Mouse (Mus musculus): ENCODE measurements around the gene 4931414P19Rik.

4931414P19Rik gene

DNA sequence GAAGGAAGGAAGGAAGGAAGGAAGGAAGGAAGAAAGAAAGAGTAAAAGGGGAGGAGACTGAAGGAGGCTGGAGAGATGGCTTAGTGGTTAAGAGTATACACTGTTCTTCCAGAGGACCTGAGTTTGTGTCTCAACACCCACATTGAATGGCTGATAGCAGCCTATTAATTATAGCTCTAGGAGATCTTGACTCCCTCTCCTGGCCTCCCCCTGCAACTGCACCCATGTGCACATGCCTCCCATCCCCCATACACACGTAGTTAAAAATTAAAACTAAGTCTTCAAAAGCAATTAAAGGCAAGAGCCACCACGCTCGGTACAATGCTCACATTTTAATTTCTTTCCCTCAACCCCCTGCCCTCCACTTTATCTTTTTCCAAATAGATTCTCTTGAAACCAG lies 11.7 kb downstream of the 4931414P19Rik start:
- no peak for ATAC-seq (ENCODE audit: insufficient number of reproducible peaks, low FRiP score, low TSS enrichment)

DNA sequence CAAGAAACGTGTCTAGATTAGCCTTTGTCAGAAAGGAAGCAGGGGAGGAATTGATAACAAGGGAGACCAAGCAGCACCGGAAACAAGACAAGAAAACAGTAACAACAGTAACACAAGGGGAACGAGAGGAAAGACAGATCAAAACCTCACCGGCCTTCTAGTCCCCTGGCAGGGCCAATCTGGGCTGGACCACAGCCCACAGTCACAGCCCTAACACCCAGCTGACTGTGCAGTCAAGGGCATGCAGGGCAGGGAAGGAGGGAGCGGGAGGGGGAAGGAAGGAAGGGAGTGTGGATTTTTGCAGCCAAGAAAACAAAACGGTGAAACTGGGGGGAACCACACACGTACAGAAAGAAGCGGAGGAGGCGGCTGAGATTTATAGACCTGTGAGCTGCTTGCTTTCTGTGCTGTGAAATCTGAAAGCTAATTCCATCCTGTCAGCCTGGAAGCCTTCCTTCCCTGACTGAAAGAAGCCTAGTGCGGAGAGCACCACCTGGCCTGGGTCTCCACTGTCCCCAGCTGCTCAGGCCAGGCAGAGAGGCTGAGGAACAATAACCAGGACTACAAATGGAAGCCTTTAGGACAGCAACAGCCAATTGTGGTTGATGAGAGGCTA lies 13.4 kb downstream of the 4931414P19Rik start:
- ATAC-seq (ENCODE audit: insufficient number of reproducible peaks, low FRiP score, low TSS enrichment): no peak

DNA sequence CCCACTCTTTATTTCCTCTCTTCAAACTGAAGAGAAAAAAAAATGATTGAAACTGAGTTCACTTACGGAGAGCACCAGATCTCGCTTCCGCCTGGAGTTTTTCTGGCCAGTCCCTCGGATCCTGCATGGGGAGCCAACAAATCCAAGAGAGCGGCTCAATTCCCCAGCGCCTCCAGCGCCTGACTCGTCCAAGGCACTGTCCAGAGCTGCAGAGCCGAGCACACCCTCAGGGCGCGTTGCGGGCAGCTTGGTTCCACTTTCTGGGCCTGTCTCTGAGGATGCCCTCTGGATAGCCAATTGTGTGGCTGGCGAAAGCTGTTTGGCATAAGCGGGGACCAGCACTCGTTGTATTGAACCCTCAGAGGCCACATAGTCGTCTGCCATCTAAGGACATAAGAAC lies 14.7 kb downstream of the 4931414P19Rik start:
- no peak for ATAC-seq (ENCODE audit: insufficient number of reproducible peaks, low FRiP score, low TSS enrichment)

DNA sequence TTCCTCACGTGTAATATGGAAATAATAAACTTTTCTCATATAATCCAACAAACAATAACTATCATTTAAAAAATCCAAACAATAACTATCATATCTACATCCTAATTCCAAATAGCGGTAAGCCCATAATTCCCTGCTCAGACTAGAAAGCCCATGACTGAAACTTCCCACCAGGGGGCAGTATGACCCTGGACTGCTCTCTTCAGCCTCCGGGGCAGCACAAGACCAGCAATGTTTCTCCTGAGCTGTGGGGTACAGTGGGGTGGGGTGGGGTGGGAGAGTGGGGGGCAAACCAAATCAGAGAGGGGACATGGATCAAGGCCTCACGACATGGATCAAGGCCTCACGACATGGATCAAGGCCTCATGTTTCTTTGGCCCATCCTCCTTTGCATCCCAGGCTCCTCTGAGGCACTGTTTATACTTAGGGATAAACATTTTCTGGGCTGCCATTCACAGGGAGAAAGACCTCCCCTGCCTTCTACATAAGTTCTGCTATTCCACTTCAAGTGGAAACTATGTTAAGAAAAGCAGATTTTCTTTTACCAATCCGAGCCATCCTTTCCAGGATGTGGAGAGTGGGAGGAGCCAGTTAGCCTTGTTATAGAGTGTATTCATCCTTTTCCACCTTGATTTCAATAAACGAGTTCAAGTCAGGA lies 22.0 kb downstream of the 4931414P19Rik start:
- ATAC-seq (ENCODE audit: insufficient number of reproducible peaks, low FRiP score, low TSS enrichment): no peak

DNA sequence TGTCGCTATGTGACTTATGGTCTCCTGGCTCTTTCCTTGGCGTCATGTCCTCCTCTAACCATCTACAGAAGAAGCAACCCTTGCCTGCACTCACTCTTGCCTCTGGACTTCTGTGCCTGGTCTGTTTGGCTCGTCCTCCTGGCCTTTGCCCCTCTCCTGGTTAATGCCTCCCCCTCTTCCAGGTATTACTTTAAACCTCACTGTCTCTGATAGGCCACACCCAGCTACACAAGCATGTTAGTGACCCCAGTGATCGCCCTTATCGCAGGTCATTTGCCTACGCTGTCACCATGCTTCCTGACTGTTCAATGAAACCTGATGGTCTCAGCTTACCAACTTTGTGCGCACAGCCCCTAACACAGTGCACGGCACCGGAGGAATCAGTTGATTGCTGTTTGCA lies 23.3 kb downstream of the 4931414P19Rik start:
- no peak for ATAC-seq (ENCODE audit: insufficient number of reproducible peaks, low FRiP score, low TSS enrichment)

DNA sequence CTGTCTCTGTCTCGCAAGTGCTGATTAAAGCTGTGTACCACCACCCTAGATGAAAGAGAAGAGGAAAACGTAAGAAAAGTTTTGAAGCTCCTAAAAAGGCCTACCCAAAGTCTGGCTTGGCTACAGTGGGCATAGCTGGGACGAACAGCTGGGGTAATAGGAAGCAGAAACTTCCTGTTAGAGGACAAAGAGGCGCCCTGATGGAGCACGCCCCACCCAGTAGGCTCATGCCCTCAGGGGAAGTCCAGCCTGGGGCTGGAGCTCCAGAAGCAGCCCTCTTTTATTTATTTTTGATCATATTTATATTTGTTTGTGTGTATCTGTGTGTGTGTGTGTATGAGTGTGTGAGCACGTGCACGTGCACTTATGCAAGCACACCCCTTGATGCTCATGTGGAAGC lies 26.2 kb downstream of the 4931414P19Rik start:
- no peak for ATAC-seq (ENCODE audit: insufficient number of reproducible peaks, low FRiP score, low TSS enrichment)

DNA sequence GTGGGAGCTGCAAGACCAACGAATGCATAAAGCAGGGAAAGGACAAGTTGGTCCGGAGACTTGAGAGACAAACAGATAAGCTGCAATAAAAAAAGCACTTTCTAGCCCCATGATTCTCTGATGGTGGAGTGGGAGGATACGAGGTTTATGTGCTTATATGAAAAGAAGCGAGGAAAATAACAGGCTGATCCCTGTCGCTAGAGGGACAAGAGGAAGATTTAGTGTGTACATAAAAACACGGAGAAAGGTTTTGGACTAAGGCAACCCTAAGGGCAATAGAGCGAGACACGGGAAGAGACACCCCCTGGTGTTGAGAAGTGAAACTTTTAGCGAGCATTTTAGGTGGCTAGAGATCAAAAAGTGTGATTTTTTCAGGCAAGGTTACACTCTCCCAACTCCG lies 27.7 kb downstream of the 4931414P19Rik start:
- ATAC-seq (ENCODE audit: insufficient number of reproducible peaks, low FRiP score, low TSS enrichment): no peak

DNA sequence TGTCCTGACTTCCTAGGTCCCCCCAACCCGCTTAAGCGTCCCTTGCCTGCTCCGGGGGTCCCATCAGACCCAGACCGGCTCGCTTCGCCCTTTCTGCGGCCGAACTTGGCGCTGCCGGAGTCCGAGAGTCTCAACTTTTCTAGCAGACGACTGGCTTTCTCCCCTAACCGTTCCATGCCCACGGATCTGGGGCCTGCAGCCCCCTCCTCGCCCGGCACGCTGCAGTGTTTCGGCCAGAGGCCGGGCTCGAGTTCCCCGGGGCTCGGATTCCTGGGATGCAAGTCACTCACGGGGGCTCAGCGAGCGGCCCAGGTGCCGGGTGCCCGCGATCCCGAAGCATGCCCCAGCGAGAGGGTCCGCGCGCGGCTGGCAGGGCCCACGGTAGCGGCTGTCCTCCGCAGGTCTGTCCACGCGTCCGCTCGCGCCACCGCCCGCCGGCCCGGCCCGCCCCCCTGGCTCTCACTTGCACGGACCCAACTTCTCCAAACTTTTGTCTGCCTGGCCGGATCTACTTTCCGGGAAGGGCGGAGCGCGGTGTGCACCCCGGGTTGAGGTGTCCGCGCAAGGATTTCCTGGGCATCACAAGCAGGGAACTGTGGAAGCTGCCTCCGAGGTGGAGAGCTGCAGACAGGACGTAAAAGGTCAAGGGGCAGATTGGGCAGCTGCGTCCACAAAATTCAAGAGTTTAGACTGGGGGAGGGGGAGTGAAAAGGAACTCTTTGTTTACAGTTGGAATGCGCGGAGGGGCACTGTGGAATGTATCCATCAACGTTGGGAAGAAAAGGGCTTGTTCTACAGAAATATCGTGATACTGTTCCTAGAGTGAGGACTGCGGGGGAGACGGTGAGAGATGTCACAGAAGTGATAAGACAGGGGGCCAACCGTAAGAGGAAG lies 28.5 kb downstream of the 4931414P19Rik start, which contains the start of gene Ajuba:
Gene Ajuba (minus strand): TSS at position 470 of the 894 bp plus-strand sequence.
- no peak for ATAC-seq (ENCODE audit: insufficient number of reproducible peaks, low FRiP score, low TSS enrichment)

DNA sequence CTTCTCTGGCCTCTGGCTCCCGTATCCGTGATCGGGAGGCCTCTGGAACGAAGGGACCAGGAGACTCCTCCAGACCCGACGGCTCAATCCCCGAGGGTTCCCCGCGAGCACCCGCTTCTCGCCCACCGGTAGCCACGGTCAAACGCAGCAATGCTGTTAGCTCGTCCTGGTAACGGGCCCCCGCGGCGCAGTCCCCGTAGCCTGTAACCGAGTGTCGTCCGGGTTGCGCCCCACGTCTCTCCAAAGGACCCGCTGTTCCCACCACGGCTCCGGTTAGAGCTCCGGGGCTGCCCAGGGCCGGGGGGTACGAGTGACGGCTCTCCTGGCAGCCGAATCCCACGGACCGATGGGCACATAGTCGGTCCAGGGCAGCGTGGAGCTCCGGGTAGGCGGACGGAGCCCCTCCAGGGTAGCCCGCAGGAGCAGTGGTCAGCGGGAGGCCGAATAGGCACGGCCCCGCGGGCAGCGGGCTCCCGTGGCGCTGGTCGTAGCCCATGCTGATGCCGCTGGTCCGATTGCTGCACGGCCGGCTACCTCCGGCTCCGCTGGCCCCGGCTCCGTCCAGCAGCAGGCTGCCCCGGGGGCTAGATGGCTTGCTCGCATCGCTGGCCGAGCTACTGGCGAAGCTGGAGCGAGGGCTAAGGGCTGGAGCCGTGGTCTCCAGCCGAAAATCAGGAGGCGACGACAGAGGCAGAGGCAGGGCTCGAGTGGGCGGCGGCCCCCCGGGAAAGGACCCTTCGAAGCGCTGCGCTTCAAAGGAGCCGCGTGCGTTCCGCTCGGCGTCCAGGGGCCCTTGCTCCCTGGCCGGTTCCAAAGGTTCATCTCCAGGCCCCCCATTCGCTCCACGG lies 29.3 kb downstream of the 4931414P19Rik start:
- ATAC-seq (ENCODE audit: insufficient number of reproducible peaks, low FRiP score, low TSS enrichment): no peak

DNA sequence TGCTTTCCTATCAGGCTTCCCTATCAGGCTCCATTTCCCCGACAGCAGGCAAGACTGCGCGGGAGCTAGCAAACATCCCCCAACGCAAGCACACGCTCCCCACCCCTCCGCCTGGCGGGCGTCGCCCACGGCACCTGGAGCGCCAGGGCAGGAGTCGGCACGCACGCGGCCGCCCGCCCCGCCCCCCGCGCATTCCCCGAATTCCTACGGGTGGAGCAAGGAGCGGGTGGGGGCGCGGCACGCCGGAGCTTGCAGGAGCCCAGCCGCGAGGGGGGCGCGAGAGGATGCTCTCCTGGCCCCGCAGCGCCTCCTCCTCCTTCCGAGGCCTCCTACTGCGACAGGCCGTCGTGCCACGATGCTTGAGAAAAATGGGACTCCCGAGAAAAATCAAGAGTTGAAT lies 30.2 kb downstream of the 4931414P19Rik start:
- no peak for ATAC-seq (ENCODE audit: insufficient number of reproducible peaks, low FRiP score, low TSS enrichment)

DNA sequence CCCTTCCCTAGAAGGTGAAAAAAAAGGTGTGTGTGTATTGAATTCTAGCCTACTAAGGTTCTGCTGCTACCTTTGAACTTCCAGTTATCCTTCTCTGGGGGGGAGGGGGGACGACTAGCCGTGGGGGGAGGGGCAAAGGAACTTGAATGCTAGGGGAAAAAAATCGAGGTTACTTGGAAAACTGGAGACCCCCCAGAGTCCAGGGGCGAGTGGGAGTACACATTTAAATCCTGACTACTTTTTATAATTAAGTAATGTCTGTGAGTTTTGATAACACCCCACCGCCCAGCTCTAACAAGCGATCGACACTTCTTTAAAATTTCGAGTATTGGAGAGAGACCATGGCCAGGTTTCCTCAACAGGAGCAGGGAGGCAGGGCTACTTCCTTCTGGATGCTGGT lies 30.8 kb downstream of the 4931414P19Rik start:
- no peak for ATAC-seq (ENCODE audit: insufficient number of reproducible peaks, low FRiP score, low TSS enrichment)

DNA sequence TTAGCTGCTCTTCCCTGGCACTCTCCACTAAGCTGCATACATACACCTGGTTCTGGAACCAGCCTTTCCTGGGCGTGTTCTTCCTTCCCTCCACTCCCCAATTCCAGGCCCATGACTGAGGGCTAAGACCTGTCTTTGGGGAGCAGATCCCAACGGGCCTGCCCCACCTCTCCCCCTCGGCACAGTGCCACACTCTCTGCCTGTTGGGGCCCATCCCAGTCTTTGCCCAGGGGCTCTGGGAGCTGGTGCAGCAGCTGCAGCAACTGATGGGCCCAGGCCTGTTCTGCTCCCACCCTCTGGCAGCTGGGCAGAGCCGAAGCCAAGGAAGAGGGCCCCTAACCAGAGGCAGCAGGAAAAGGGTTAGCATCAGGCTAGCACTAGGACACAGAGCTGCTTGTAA lies 31.5 kb downstream of the 4931414P19Rik start:
- no peak for ATAC-seq (ENCODE audit: insufficient number of reproducible peaks, low FRiP score, low TSS enrichment)

DNA sequence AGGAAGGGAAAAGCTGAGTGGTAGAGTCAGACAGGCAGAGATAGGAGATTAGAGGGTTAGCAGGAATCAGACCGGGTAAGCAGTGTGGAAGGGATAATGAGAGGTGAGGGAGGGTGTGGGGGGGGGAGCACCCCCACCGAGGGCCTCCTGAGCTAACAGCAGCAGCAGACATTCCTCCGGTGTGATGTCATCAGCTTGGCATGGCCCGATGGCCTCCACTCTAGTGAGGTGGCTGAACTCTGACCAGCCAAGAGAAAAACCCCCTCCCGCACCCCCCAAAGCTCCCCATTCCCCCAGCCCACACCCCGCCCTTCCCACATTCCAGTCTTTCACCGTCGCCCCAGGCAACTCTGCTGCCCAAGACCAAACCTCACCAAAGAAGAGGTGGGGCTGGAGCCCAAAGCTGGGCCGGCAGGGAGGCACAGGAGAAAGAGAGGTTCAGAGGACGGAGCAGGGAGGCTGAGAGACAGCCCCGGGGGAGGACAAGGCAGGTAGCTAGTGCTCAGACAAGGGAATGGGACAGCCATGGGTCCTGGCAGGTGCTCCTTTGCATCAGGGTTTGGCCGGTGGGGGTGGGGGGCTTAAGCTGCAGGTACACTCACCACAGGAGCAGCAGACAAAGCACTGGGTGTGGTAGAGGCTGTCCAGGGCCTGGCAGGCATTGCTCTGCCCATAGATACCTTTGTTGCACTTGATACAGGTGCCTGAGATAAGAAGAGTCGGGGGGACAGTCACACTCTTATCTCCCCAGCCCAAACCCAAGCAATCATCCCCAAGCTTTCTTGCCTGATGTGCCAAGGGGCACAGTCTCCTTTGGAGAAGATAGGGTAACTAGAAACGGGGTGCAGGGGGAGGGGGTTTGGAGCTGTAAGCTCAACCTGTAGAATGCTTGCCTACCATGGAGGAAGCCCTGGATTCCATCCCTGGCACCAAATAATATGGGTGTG lies 32.7 kb downstream of the 4931414P19Rik start:
- ATAC-seq (ENCODE audit: insufficient number of reproducible peaks, low FRiP score, low TSS enrichment): no peak

DNA sequence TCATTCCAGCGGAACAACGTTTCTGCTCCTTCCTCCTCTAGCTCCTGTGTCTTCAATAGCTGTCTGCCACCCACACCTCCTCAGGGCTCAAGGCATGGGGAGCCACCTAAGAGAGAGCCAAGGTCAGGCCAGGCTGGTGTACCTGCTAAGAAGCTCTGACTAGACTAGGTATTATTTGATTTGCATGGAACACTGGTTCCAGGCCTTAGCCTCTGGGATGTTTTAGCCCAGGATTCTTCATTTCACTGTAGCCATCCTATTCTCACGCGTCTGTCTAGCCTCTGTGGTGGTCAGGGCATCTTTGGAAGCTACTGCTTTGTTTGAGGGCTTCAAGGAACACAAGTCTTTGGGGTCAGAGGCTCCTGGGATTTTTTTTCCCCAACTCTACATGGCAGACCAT lies 33.7 kb downstream of the 4931414P19Rik start:
- no peak for ATAC-seq (ENCODE audit: insufficient number of reproducible peaks, low FRiP score, low TSS enrichment)

DNA sequence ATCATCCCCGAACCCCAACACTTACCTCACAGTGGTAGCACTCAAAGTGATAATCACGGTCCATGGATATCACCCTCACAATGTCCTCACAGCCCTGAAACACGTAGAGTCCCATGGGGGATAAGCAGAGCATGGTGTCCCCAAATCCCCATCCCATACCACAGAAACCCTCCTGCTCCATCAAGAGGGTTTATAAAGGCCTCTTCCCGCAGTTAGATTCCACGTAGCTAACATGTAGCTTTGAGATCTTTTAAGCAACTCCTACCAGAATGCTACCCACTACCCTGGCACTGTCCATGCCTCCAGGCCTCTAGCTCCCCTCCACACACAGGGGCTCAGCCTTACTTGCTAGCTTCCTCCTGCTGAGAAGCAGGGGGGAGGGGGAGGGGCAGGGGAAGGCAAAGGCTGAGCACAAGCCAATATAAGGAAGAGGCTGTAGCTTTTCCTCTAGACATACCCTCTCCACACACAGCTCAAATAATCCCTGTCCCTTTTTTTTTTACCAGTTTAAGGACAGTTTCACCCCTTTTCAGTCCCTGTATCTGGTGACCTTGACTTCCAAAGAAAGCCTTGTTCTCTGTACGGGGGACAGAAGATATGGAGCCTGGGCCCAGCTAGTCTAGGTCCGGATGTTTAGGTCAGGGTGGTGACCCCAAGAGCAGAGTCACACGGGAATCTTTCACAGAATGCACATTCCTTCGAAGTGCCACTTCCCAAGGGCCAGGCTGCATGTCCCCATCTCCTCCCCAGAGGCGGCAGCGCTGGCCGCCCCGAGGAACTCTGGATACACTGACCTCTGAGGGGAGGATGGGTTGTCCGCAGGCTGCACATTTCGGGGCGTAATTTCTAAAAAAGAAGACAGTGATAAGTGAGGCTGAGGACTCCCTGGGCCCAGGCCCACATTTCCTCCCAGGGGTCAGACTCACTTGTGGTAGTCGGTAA lies 36.1 kb downstream of the 4931414P19Rik start:
- ATAC-seq (ENCODE audit: insufficient number of reproducible peaks, low FRiP score, low TSS enrichment): no peak

DNA sequence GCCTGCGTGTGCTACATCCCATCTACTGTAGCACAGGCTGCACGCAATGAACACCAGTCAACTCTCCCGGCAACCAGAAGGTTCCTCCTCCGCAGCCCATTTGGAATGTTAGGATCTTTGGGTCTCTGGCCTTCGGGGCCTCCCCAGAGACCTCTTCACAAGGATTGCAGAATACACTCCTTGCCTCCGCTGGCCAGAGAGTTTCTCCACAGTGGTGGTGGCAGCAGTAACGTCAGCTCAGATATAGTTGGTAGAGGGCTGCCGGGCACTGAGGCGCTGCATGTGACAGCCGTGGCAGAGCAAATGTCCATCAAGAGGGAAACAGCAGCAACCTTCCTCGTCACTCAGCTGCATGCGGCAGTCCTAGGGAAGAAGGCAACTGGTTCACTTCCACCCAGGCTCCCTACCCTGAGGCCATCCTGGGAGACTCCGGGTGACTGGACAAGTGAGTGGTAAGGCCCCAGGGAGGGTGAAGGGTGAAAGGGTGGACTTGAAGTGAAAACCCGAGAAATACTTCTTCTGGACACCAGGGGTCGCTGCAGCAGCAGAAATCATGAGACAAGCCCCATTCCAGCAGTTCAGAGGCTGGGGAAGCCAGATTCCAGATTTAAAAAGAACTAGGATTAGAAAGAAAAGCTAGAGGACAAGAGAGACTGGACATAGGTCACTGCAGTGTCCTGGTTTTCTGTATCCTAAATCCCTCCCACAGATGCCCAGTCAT lies 36.9 kb downstream of the 4931414P19Rik start:
- 0 out of 2 replicates have a peak, but pooled peaks have one; percentile 26 for ATAC-seq (ENCODE audit: insufficient number of reproducible peaks, low FRiP score, low TSS enrichment)

DNA sequence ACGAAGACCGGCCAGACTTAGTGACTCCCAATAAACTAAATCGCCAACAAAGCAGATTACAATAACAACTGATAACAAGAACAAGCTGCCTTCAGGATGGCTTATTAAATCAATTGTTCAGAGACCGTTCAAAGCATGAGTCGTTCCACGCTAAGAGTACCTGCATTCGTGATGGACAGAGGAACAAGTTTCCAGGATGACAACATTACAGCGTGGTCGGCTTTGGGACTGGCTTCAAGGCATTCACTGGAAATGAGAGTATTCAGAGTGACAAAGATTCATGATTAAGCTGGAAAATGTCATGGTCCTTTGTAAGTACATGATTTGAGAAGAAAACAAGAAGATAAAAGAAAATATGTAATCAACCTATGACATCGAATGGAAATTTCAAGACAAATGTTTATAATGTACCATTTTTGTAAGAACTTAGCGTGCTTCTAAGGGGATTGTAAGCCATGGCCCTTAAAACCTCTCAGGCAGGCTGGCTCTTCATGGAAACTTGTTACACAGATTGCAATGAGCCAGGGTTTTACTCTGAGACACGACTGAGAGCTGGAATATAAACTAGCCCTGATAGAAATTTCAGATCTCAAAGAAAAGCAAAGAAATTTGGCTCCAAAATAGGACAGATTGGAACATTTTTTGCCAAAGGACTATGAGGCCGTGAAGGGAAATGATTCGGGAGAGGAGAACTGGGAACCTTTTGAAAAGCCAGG lies 45.1 kb downstream of the 4931414P19Rik start:
- no peak for ATAC-seq (ENCODE audit: insufficient number of reproducible peaks, low FRiP score, low TSS enrichment)

Measured in cerebellum, adult (tissue).